Mouse (Mus musculus) hindbrain, embryonic 16.5 days (tissue): ENCODE results near the gene Ncoa4. TPM values are rescaled to one million over a fixed set of nuclear protein-coding genes. Genes with fewer than 3 reads are reported as not detected.

Source experiments
- ATAC-seq: fragments of 200-750 bp; cut with Nextera tagmentation; 2 replicates; pipeline ENCODE4 v1.8.0; 2017; ENCODE audit warnings: moderate TSS enrichment, moderate library complexity
- H3K27ac ChIP-seq: fragments of 300-500 bp; sonication (generic); 2 replicates; pipeline ENCODE4 v1.5.1; 2014; ENCODE audit warnings: low read depth, mild to moderate bottlenecking, control low read depth, low read length, moderate library complexity
- H3K27me3 ChIP-seq: fragments of 300-500 bp; sonication (generic); replicated peaks from 2 replicates; pipeline ENCODE4 v1.6.1; 2014; ENCODE audit warnings: low read length; ENCODE audit not compliant: control insufficient read depth, insufficient read depth
- H3K36me3 ChIP-seq: fragments of 300-500 bp; sonication (generic); 2 replicates; pipeline ENCODE4 v1.6.1; 2014; ENCODE audit warnings: mild to moderate bottlenecking, low read length, moderate library complexity, mixed read lengths; ENCODE audit not compliant: control insufficient read depth, insufficient read depth
- H3K4me1 ChIP-seq: fragments of 300-500 bp; sonication (generic); 2 replicates; pipeline ENCODE4 v1.6.1; 2014; ENCODE audit warnings: low read depth, low read length; ENCODE audit not compliant: control insufficient read depth, insufficient read depth
- H3K4me2 ChIP-seq: fragments of 300-500 bp; sonication (generic); 2 replicates; pipeline ENCODE4 v1.6.1; 2014; ENCODE audit warnings: mild to moderate bottlenecking, low read length, control low read depth, moderate library complexity
- H3K4me3 ChIP-seq: fragments of 300-500 bp; sonication (generic); 2 replicates; pipeline ENCODE4 v1.5.1; 2014; ENCODE audit warnings: mild to moderate bottlenecking, low read length, control low read depth, moderate library complexity
- H3K9ac ChIP-seq: fragments of 300-500 bp; sonication (generic); 2 replicates; pipeline ENCODE4 v1.6.1; 2014; ENCODE audit warnings: low read depth, mild to moderate bottlenecking, control low read depth, low read length, moderate library complexity
- H3K9me3 ChIP-seq: fragments of 300-500 bp; sonication (generic); 2 replicates; pipeline ENCODE4 v1.6.1; 2014; ENCODE audit warnings: mild to moderate bottlenecking, low read length, moderate library complexity; ENCODE audit not compliant: control insufficient read depth
- WGBS: fragments of 180-500 bp; shearing (Covaris S2); extraction: QIAGEN DNeasy Blood & Tissue Kit; methylation state at CpG from one replicate; pipeline ENCODE4 v1.1.7; 2014; 5-methylcytosine and 5-hydroxymethylcytosine counted together
- polyA plus RNA-seq: library from polyadenylated mRNA; unstranded; fragments of >200 nt; fragmentation: Nextera tagmentation; extraction: Ambion mirVana; gene quantifications from 2 replicates; pipeline ENCODE4 v1.2.1, GENCODE M21; 2015

Ncoa4 gene
- polyA plus RNA-seq, 1 experiment from 2014 or later: 104 TPM

DNA sequence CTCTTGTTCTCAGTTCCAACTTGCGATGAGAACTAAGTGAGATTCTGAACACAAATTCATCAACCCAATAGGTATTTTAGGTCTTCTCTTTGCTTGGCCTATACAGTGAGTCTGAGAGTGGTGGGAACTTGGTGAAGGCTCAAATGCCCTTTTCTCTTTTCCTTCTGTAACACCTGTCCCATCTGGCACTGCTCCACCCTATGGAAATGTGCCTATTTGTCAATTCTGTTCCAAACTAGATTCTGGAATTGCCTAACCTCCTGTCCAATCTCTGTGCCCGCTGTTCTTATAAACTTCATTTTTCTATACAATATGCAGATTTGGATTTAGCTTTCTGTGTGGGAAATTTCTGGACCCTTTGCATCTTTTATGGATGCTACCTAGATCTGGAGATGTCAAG lies 6.5 kb upstream of the Ncoa4 start:
- no peak overlapping the region for H3K4me3 ChIP-seq
- H3K4me1 ChIP-seq: no peaks in the 10 kb centered on the region
- WGBS: 89% methylated on average over 2 of the region's 2 CpGs
- H3K27me3 ChIP-seq: no peaks in the 10 kb centered on the region
- no peak overlapping the region for H3K9ac ChIP-seq
- ATAC-seq: no peak
- H3K36me3 ChIP-seq: no peaks in the 10 kb centered on the region
- H3K27ac ChIP-seq: no peak overlapping the region
- no peak overlapping the region for H3K4me2 ChIP-seq
- no peaks in the 10 kb centered on the region for H3K9me3 ChIP-seq

DNA sequence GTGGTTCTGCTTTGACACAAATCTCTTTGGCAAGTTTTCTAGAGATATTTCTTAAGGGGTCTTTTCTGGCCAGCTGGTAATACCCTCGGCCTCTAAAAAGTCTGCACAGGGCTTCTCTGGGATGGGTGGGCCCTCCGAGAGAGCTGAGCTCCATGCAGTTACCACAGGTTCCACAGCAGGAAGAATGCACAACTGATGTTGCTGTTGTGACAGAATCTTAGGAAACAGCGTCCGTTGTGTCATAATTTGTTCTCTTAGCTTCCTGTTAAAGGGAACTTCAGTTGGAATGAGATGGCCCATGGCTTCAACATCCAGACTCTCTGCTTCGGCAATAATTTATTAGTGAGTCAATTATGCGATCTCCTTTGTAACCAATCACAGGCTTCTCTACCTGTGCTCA lies 4.9 kb upstream of the Ncoa4 start:
- 90% methylated on average over 6 of the region's 6 CpGs for WGBS
- H3K4me1 ChIP-seq: 0 out of 2 replicates have a peak, but pooled peaks cover 4% of the 10 kb centered on the region
- ATAC-seq: no peak

DNA sequence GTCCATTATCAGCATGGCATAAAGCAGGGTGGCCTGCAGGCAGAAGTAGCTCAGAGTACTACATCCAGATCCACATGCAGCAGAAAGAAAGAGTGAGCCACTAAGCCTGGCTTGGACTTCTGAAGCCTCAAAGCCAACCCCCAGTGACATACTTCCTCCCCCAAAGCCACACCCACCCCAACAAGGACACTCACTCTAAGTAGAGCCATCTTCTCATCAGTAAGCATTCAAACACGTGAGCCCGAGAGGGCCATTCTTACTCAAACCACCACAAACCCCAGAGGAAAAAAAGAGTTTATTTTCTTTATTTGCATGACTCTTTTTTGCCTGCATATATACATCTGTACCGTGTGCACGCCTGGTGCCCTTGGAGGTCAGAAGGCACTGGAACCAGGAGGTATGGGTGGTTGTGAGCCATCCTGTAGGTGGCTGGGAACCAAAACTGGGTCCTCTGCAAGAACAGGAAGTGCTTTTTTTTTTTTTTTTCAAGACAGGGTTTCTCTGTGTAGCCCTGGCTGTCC lies 455 bp upstream of the Ncoa4 start:
- peak overlapping the region; percentile 65 for H3K4me2 ChIP-seq
- H3K27ac ChIP-seq: peak overlapping the region; percentile 42; the same call in 1 of the 2 replicates
- peak; percentile 18 for ATAC-seq
- peaks cover 17% of the 10 kb centered on the region for H3K4me1 ChIP-seq
- H3K9me3 ChIP-seq: no peaks in the 10 kb centered on the region
- peak overlapping the region; percentile 82 for H3K4me3 ChIP-seq
- peak overlapping the region; percentile 49 for H3K9ac ChIP-seq
- no peaks in the 10 kb centered on the region for H3K27me3 ChIP-seq
- H3K36me3 ChIP-seq: no peaks in the 10 kb centered on the region
- WGBS: 34% methylated on average over 4 of the region's 4 CpGs

More for the DNA sequence above, 4.9 kb upstream of the Ncoa4 start:
- Histone ChIP-seq H3K4me2 (no peak overlapping the region), H3K9ac (no peak overlapping the region), H3K27me3 (no peaks in the 10 kb centered on the region), H3K36me3 (no peaks in the 10 kb centered on the region), H3K4me3 (no peak overlapping the region), H3K27ac (no peak overlapping the region), H3K9me3 (no peaks in the 10 kb centered on the region)

DNA sequence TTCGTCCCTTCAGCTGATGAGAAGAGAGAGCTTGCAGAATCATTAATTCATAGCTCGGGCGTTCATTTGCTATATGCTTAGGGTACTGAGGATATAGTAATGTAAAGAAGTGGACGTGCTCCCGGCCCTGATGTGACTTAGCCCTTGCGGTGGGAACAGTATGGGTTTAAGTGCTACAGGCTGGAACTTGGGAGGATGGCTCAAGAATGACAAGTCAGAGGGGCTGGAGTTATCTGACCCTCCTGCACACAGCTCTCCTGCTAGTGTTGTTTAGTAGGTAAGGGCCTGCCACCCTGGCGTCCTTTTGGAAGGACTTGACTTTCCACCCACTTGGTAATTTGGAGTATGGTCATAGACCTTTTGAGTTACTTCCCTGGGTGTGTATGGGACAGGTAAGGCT lies 898 bp downstream of the Ncoa4 start:
- Histone ChIP-seq H3K4me3 (peak overlapping the region; percentile 82), H3K27me3 (no peaks in the 10 kb centered on the region), H3K9ac (peak overlapping the region; percentile 94), H3K27ac (no peak overlapping the region), H3K9me3 (no peaks in the 10 kb centered on the region), H3K4me1 (peaks cover 23% of the 10 kb centered on the region), H3K36me3 (no peaks in the 10 kb centered on the region), H3K4me2 (peak overlapping the region; percentile 60)
- WGBS: 47% methylated on average over 7 of the region's 7 CpGs
- ATAC-seq: no peak

DNA sequence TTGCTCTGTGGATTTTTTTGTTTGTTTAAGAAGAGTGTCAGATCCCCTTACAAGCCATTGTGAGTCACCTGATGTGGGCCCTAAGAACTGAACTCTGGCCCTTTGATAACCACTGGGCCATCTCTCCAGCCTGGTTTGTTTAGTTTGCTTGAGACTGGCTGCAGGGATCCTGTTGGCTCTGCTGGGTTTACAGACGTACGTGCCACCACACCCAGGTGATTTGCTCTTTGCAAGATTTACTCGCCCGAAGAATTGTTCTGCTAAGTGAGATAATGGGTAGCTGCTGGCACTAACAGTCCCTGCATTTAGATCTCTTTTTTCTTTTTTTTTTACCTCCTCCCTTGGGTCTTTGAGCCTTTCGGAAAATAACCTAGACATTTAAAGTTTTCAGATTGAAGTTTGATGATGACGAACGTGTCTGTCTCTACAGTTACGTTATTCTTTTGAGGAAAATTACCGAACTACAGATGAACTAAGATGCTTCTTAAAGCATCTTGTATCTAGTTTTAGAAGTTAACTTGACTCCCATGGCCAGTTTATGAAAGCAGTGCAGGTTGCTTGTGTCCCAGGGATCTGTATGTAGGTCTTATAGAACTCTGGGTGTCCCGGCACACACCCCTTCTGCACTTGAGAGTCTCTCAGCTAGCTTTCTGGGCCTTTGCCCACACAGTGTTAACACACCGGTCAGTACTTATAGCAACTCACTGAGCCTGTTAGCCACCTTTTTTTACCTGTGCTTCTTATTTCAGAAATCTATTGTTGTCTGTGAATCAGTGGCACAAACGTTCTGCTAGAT lies 1.6 kb downstream of the Ncoa4 start:
- no peaks in the 10 kb centered on the region for H3K9me3 ChIP-seq
- H3K4me3 ChIP-seq: no peak overlapping the region
- no peak overlapping the region for H3K9ac ChIP-seq
- H3K36me3 ChIP-seq: no peaks in the 10 kb centered on the region
- 90% methylated on average over 12 of the region's 12 CpGs for WGBS
- no peak for ATAC-seq
- no peak overlapping the region for H3K27ac ChIP-seq
- H3K4me2 ChIP-seq: peak overlapping the region; percentile 60; the same call in 1 of the 2 replicates
- peaks cover 28% of the 10 kb centered on the region for H3K4me1 ChIP-seq
- no peaks in the 10 kb centered on the region for H3K27me3 ChIP-seq

DNA sequence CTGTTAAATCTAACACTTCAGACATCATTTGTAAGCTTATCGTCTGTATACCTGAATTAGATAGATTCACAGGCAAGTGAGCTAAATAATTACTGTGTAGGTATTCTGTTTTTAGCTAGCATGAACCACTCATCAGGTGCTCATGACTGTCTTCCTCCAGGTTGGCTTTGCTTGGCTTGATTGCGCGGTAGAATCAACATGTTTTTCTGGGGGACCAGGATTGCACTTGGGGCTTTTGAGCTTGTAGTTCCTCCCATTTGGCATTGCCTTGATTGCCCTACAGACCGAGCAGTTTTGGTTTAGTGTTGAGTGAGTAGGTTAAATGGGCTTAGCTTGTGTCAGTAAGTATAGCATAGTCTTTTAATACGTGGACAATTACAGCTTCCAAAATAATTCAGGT lies 2.6 kb downstream of the Ncoa4 start:
- Histone ChIP-seq H3K4me1 (peaks cover 28% of the 10 kb centered on the region), H3K36me3 (no peaks in the 10 kb centered on the region), H3K4me2 (no peak overlapping the region), H3K27ac (no peak overlapping the region), H3K9me3 (no peaks in the 10 kb centered on the region), H3K27me3 (no peaks in the 10 kb centered on the region), H3K9ac (no peak overlapping the region), H3K4me3 (no peak overlapping the region)
- 95% methylated on average over 5 of the region's 5 CpGs for WGBS
- ATAC-seq: no peak

DNA sequence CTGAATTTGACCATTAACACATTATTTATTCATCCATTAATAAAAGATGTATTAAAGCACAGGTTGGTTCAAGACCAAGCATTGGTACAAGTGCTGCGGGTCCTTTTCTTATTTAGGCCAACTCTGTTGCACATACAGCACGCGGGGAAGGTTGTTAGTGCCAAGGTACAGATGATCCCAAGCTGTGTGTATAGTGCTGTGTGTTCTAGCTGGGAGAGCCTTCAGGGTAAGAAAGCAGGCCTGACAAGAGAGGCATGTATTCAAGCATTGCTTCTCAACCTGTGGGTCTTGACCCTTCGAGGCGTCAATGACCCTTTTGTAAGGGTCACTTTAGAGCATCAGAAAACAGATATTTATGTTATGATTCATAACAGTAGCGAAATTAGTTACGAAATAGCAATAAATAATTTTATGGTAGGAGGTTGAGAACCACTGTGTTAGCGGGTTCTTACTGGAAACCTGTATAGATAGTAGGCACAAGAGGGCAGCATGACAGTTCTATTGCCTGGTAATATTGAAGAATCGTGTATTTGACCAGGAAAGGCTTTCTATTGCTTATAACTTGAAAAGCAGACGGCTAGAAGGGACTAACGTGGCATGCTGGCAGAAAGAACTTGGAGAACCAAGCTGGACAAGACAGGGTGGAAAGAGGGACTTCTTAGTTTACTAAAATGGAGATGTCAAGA lies 3.7 kb downstream of the Ncoa4 start:
- Histone ChIP-seq H3K4me3 (no peak overlapping the region), H3K9ac (no peak overlapping the region), H3K27me3 (no peaks in the 10 kb centered on the region), H3K36me3 (no peaks in the 10 kb centered on the region), H3K4me2 (no peak overlapping the region), H3K27ac (no peak overlapping the region), H3K9me3 (no peaks in the 10 kb centered on the region), H3K4me1 (peaks cover 28% of the 10 kb centered on the region)
- 93% methylated on average over 11 of the region's 11 CpGs for WGBS
- ATAC-seq: no peak

DNA sequence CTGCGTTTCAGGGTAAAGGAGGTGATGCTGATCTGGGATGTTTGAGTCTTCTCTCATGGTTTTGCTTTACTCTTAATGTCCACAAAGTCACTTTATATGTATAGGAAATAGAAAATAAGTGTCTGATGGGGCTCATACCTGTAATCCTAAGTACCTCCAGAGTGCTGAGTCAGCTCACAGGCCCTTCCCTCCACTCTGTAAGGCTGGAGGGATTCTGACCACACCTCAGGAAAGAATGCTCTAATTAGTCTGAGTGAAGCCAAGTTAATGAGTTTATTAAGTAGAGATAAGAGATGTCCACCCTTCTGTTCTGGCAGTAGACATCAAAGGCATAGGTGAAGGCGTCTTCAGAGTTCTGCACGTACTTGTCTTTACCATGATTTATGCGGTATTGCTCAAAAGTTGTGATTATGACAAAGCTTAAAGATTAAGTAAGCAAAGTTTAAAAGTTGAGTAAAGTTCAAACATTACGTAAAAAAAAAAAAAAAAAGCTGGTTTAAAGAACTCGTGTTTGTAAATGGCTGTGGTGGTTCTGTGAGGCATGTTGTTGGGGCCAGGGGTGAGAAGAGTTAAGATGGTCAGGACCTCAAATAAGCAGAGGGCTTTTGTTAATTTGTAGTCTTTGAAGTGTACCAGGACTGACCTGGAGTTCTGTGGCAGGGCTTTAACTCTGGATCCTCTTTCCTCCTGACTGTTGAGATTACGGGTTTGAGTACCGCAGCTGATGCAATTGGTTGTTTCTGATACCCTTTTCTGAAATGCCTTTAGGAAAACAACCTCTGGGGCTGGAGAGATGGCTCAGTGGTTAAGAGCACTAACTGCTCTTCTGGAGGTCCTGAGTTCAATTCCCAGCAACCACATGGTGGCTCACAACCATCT lies 4.7 kb downstream of the Ncoa4 start:
- Histone ChIP-seq H3K4me1 (peaks cover 24% of the 10 kb centered on the region), H3K4me2 (no peak overlapping the region), H3K36me3 (no peaks in the 10 kb centered on the region)

More for the DNA sequence above, 4.7 kb downstream of the Ncoa4 start:
- Histone ChIP-seq H3K9ac (no peak overlapping the region), H3K27ac (no peak overlapping the region), H3K4me3 (no peak overlapping the region), H3K9me3 (no peaks in the 10 kb centered on the region), H3K27me3 (no peaks in the 10 kb centered on the region)
- ATAC-seq: no peak
- WGBS: 88% methylated on average over 8 of the region's 8 CpGs
